Mouse (Mus musculus): ENCODE results near the gene Gm16451. TPM values are rescaled to one million over a fixed set of nuclear protein-coding genes. Genes with fewer than 3 reads are reported as not detected.
"Not testable (repeated sequence)": the region's sequence is repeated elsewhere in the genome, so short reads cannot be mapped to it uniquely, and the experiment has no call there.

The Gm16451 gene
- polyA plus RNA-seq (2014; fragmentation: Nextera tagmentation; extraction: Ambion mirVana): not detected in 2 replicates

GRCm38 (mm10) chr7:22118145-22118544 is at the start of gene Gm16451:
TSS of gene Gm16451 (minus strand) at chr7:22118245.
- not testable (repeated sequence) for H3K27ac ChIP-seq (ENCODE audit: low read depth, low read length); H3K9me3 ChIP-seq (ENCODE audit: control insufficient read depth, low read length); H3K9ac ChIP-seq (ENCODE audit: low read depth, low read length); H3K4me1 ChIP-seq (ENCODE audit: control insufficient read depth, insufficient read depth, low read length); H3K4me2 ChIP-seq (replicated peaks; ENCODE audit: low read depth, low read length); ATAC-seq (ENCODE audit: low FRiP score, low TSS enrichment); H3K36me3 ChIP-seq (ENCODE audit: control insufficient read depth, insufficient read depth, low read length); H3K27me3 ChIP-seq (ENCODE audit: control insufficient read depth, insufficient read depth, low read length); H3K4me3 ChIP-seq (ENCODE audit: low read length)
- WGBS: no CpG with 5 or more reads among the region's 2 CpGs

GRCm38 (mm10) chr7:22163935-22164334 is 45.9 kb upstream of the Gm16451 start, which contains the start of gene Vmn1r142:
TSS of gene Vmn1r142 (minus strand) at chr7:22164035.
- H3K27ac ChIP-seq (ENCODE audit: low read depth, low read length); H3K4me3 ChIP-seq (ENCODE audit: low read length); H3K9me3 ChIP-seq (ENCODE audit: control insufficient read depth, low read length); H3K4me2 ChIP-seq (replicated peaks; ENCODE audit: low read depth, low read length); H3K4me1 ChIP-seq (ENCODE audit: control insufficient read depth, insufficient read depth, low read length); ATAC-seq (ENCODE audit: low FRiP score, low TSS enrichment); H3K27me3 ChIP-seq (ENCODE audit: control insufficient read depth, insufficient read depth, low read length); H3K36me3 ChIP-seq (ENCODE audit: control insufficient read depth, insufficient read depth, low read length); H3K9ac ChIP-seq (ENCODE audit: low read depth, low read length): not testable (repeated sequence)
- WGBS: no CpG with 5 or more reads among the region's 3 CpGs

GRCm38 (mm10) chr7:22134641-22135040 is 16.6 kb upstream of the Gm16451 start, which contains the start of gene Gm10666:
TSS of gene Gm10666 (minus strand) at chr7:22134741.
- H3K36me3 ChIP-seq (ENCODE audit: control insufficient read depth, insufficient read depth, low read length); H3K27ac ChIP-seq (ENCODE audit: low read depth, low read length); H3K4me3 ChIP-seq (ENCODE audit: low read length); H3K4me2 ChIP-seq (replicated peaks; ENCODE audit: low read depth, low read length); H3K4me1 ChIP-seq (ENCODE audit: control insufficient read depth, insufficient read depth, low read length); H3K9ac ChIP-seq (ENCODE audit: low read depth, low read length); ATAC-seq (ENCODE audit: low FRiP score, low TSS enrichment); H3K9me3 ChIP-seq (ENCODE audit: control insufficient read depth, low read length); H3K27me3 ChIP-seq (ENCODE audit: control insufficient read depth, insufficient read depth, low read length): not testable (repeated sequence)
- no CpG with 5 or more reads among the region's 5 CpGs for WGBS

- H3K27me3 ChIP-seq (ENCODE audit: control insufficient read depth, insufficient read depth, low read length); H3K27ac ChIP-seq (ENCODE audit: low read depth, low read length); H3K4me1 ChIP-seq (ENCODE audit: control insufficient read depth, insufficient read depth, low read length); ATAC-seq (ENCODE audit: low FRiP score, low TSS enrichment); H3K4me2 ChIP-seq (replicated peaks; ENCODE audit: low read depth, low read length); H3K36me3 ChIP-seq (ENCODE audit: control insufficient read depth, insufficient read depth, low read length); H3K4me3 ChIP-seq (ENCODE audit: low read length); H3K9ac ChIP-seq (ENCODE audit: low read depth, low read length); H3K9me3 ChIP-seq (ENCODE audit: control insufficient read depth, low read length): not testable (repeated sequence)
- WGBS: no CpG with 5 or more reads among the region's 7 CpGs
Measured at GRCm38 (mm10) chr7:22068757-22069156, 49.3 kb downstream of the Gm16451 start, which contains the start of gene Vmn1r139. TSS of gene Vmn1r139 (plus strand) at chr7:22069057.

Other genes with a start within 250 kb of the Gm16451 start
- gene Gm5891, start 197.0 kb downstream of the Gm16451 start, polyA plus RNA-seq (2014; fragmentation: Nextera tagmentation; extraction: Ambion mirVana): not detected in 2 replicates
- not detected in 2 replicates for gene Vmn1r137, start 123.7 kb downstream of the Gm16451 start, polyA plus RNA-seq (2014; fragmentation: Nextera tagmentation; extraction: Ambion mirVana)
- not detected in 2 replicates for gene Vmn1r138, start 89.3 kb downstream of the Gm16451 start, polyA plus RNA-seq (2014; fragmentation: Nextera tagmentation; extraction: Ambion mirVana)
- not detected in 2 replicates for gene Gm6176, start 61.9 kb downstream of the Gm16451 start, polyA plus RNA-seq (2014; fragmentation: Nextera tagmentation; extraction: Ambion mirVana)
- not detected in 2 replicates for gene Vmn1r139, start 49.2 kb downstream of the Gm16451 start, polyA plus RNA-seq (2014; fragmentation: Nextera tagmentation; extraction: Ambion mirVana)
- not detected in 2 replicates for gene Gm10666, start 16.5 kb upstream of the Gm16451 start, polyA plus RNA-seq (2014; fragmentation: Nextera tagmentation; extraction: Ambion mirVana)
- gene Vmn1r142, start 45.8 kb upstream of the Gm16451 start, polyA plus RNA-seq (2014; fragmentation: Nextera tagmentation; extraction: Ambion mirVana): not detected in 2 replicates
- not detected in 2 replicates for gene Vmn1r143, start 71.1 kb upstream of the Gm16451 start, polyA plus RNA-seq (2014; fragmentation: Nextera tagmentation; extraction: Ambion mirVana)
- not detected in 2 replicates for gene Gm8653, start 83.0 kb upstream of the Gm16451 start, polyA plus RNA-seq (2014; fragmentation: Nextera tagmentation; extraction: Ambion mirVana)
- not detected in 2 replicates for gene Gm8453, start 111.2 kb upstream of the Gm16451 start, polyA plus RNA-seq (2014; fragmentation: Nextera tagmentation; extraction: Ambion mirVana)
- gene Gm4187, start 211.5 kb upstream of the Gm16451 start, polyA plus RNA-seq (2014; fragmentation: Nextera tagmentation; extraction: Ambion mirVana): not detected in 2 replicates